Mouse (Mus musculus): ENCODE measurements at regions not wholly inside any gene's neighbourhood (a gene's known extent, or its start where the extent isn't known, plus 50 kb on each side); places are given as distances from the start of the nearest gene placed in this dataset.

GRCm38 (mm10) chr1:194208034-194209000 lies 409.7 kb upstream of the Plxna2 start:
- no peak for DNase-seq

GRCm38 (mm10) chr1:194197516-194197915 lies 420.5 kb upstream of the Plxna2 start:
- no peak for DNase-seq

GRCm38 (mm10) chr1:194182293-194182692 lies 435.7 kb upstream of the Plxna2 start:
- no peak for DNase-seq

- DNase-seq = no peak
Observed at GRCm38 (mm10) chr1:194161469-194161868, 456.5 kb upstream of the Plxna2 start.

GRCm38 (mm10) chr1:194160761-194161461 lies 457.1 kb upstream of the Plxna2 start:
- no peak for DNase-seq

GRCm38 (mm10) chr1:194157268-194157667 lies 460.8 kb upstream of the Plxna2 start:
- no peak for DNase-seq

- no peak for DNase-seq
Observed at GRCm38 (mm10) chr1:194148416-194149364, 469.3 kb upstream of the Plxna2 start.

- no peak for DNase-seq
Observed at GRCm38 (mm10) chr1:194117631-194118360, 500.2 kb upstream of the Plxna2 start.

GRCm38 (mm10) chr1:194114399-194114798 lies 503.6 kb upstream of the Plxna2 start:
- DNase-seq = no peak

GRCm38 (mm10) chr1:194111931-194112330 lies 506.1 kb upstream of the Plxna2 start:
- DNase-seq = no peak

- no peak for DNase-seq
Observed at GRCm38 (mm10) chr1:194109172-194110071, 508.6 kb upstream of the Plxna2 start.

- no peak for DNase-seq
Observed at GRCm38 (mm10) chr1:194108132-194108531, 509.9 kb upstream of the Plxna2 start.

- DNase-seq = no peak
Observed at GRCm38 (mm10) chr1:194107271-194107938, 510.6 kb upstream of the Plxna2 start.

GRCm38 (mm10) chr1:194089918-194090548 lies 528.0 kb upstream of the Plxna2 start:
- peak; percentile 9 for DNase-seq

- DNase-seq = no peak
Observed at GRCm38 (mm10) chr1:194058512-194058911, 559.5 kb upstream of the Plxna2 start.

GRCm38 (mm10) chr1:194056544-194056943 lies 561.5 kb upstream of the Plxna2 start:
- DNase-seq = no peak

GRCm38 (mm10) chr1:194049746-194050351 lies 568.2 kb upstream of the Plxna2 start:
- DNase-seq = no peak
